Mouse (Mus musculus) erythroblast, embryonic 14.5 days (primary cell): ENCODE measurements around the gene Fbxo44. TPM values are rescaled to one million over a fixed set of nuclear protein-coding genes. Genes with fewer than 3 reads are reported as not detected.

Experiments used
- H3K27me3 ChIP-seq: 2 replicates; pipeline ENCODE4 v1.6.1; 2012; ENCODE audit warnings: inconsistent platforms; ENCODE audit not compliant: control insufficient read depth
- H3K36me3 ChIP-seq: 2 replicates; pipeline ENCODE4 v1.6.1; 2012; ENCODE audit warnings: mild to moderate bottlenecking, inconsistent platforms; ENCODE audit not compliant: control insufficient read depth
- H3K4me1 ChIP-seq: 2 replicates; pipeline ENCODE4 v1.6.1; 2012; ENCODE audit warnings: inconsistent platforms; ENCODE audit not compliant: control insufficient read depth
- H3K4me3 ChIP-seq: replicated peaks from 2 replicates; pipeline ENCODE3; 2012; ENCODE audit warnings: moderate library complexity, mild to moderate bottlenecking, inconsistent platforms
- H3K9me3 ChIP-seq: 2 replicates; pipeline ENCODE4 v1.6.1; 2012; ENCODE audit warnings: low read length, inconsistent platforms, mixed read lengths; ENCODE audit not compliant: control insufficient read depth
- GATA1 ChIP-seq: IDR thresholded peaks from 2 replicates; pipeline ENCODE4 v1.6.1; 2012; ENCODE audit warnings: low read length, inconsistent platforms, mixed read lengths
- TAL1 ChIP-seq: IDR thresholded peaks from 3 replicates; pipeline ENCODE4 v1.6.1; 2012; ENCODE audit warnings: low read length, inconsistent platforms, mixed read lengths
- polyA plus RNA-seq: library from polyadenylated mRNA; stranded (reverse); fragments of >175 nt; gene quantifications from 2 replicates; pipeline ENCODE4 v1.2.3, GENCODE M21; 2012

Gene Fbxo44
- polyA plus RNA-seq, 1 experiment: 0.09 TPM

- no peak for TF ChIP-seq TAL1
- no peak for TF ChIP-seq GATA1
These were observed 51.1 kb downstream of the Fbxo44 start for GRCm38 (mm10) chr4:148109215-148109614.

GRCm38 (mm10) chr4:148108565-148109100 lies 51.6 kb downstream of the Fbxo44 start:
- no peak for TF ChIP-seq GATA1
- no peak for TF ChIP-seq TAL1
- no peaks in the 10 kb centered on the region for H3K4me1 ChIP-seq
- no peaks in the 10 kb centered on the region for H3K36me3 ChIP-seq
- H3K4me3 ChIP-seq: no peak overlapping the region
- no peaks in the 10 kb centered on the region for H3K9me3 ChIP-seq
- H3K27me3 ChIP-seq: peaks cover 9% of the 10 kb centered on the region

More at GRCm38 (mm10) chr4:148109215-148109614, 51.1 kb downstream of the Fbxo44 start:
- H3K4me3 ChIP-seq: no peak overlapping the region
- H3K9me3 ChIP-seq: no peaks in the 10 kb centered on the region
- no peaks in the 10 kb centered on the region for H3K36me3 ChIP-seq
- no peaks in the 10 kb centered on the region for H3K4me1 ChIP-seq
- peaks cover 9% of the 10 kb centered on the region for H3K27me3 ChIP-seq

GRCm38 (mm10) chr4:148107621-148108291 lies 52.5 kb downstream of the Fbxo44 start:
- Histone ChIP-seq H3K4me3 (no peak overlapping the region), H3K36me3 (no peaks in the 10 kb centered on the region), H3K27me3 (peaks cover 9% of the 10 kb centered on the region), H3K4me1 (no peaks in the 10 kb centered on the region), H3K9me3 (no peaks in the 10 kb centered on the region)
- TF ChIP-seq TAL1: no peak
- TF ChIP-seq GATA1: no peak

- Histone ChIP-seq H3K4me1 (no peaks in the 10 kb centered on the region), H3K27me3 (peaks cover 9% of the 10 kb centered on the region), H3K4me3 (no peak overlapping the region), H3K9me3 (no peaks in the 10 kb centered on the region), H3K36me3 (no peaks in the 10 kb centered on the region)
- TF ChIP-seq TAL1: no peak
- no peak for TF ChIP-seq GATA1
These were observed 56.1 kb downstream of the Fbxo44 start for GRCm38 (mm10) chr4:148104146-148104545.

Other genes with a start within 250 kb of the Fbxo44 start
- gene Plod1, start 223.7 kb downstream of the Fbxo44 start, polyA plus RNA-seq: 0.14 and 0.29 TPM in 2 replicates
- 5.7 and 5.9 TPM in 2 replicates for gene 2510039O18Rik, start 219.6 kb downstream of the Fbxo44 start, polyA plus RNA-seq
- not detected in 2 replicates for gene Nppb, start 174.7 kb downstream of the Fbxo44 start, polyA plus RNA-seq
- gene Nppa, start 159.8 kb downstream of the Fbxo44 start, polyA plus RNA-seq: not detected in 2 replicates
- gene Clcn6, start 121.7 kb downstream of the Fbxo44 start, polyA plus RNA-seq: 0.11 and 0.29 TPM in 2 replicates
- 1.9 and 2.8 TPM in 2 replicates for gene Mthfr, start 121.4 kb downstream of the Fbxo44 start, polyA plus RNA-seq
- 0.17 and 0.30 TPM in 2 replicates for gene Agtrap, start 72.5 kb downstream of the Fbxo44 start, polyA plus RNA-seq
- gene Mad2l2, start 30.1 kb downstream of the Fbxo44 start, polyA plus RNA-seq: 2.9 and 3.8 TPM in 2 replicates
- 0.01 TPM in 1 of 2 replicates, not detected in the other for gene Draxin, start 29.8 kb downstream of the Fbxo44 start, polyA plus RNA-seq
- 2.6 and 2.7 TPM in 2 replicates for gene Fbxo6, start 8.3 kb downstream of the Fbxo44 start, polyA plus RNA-seq
- gene Fbxo2, start 139 bp upstream of the Fbxo44 start, polyA plus RNA-seq: not detected in 2 replicates
- 0.01 TPM in 1 of 2 replicates, not detected in the other for gene Disp3, start 127.5 kb upstream of the Fbxo44 start, polyA plus RNA-seq